Mouse (Mus musculus): ENCODE measurements at regions not wholly inside any gene's neighbourhood (a gene's known extent, or its start where the extent isn't known, plus 50 kb on each side); places are given as distances from the start of the nearest gene placed in this dataset.
"Not testable (repeated sequence)": the region's sequence is repeated elsewhere in the genome, so short reads cannot be mapped to it uniquely, and the experiment has no call there.

DNA sequence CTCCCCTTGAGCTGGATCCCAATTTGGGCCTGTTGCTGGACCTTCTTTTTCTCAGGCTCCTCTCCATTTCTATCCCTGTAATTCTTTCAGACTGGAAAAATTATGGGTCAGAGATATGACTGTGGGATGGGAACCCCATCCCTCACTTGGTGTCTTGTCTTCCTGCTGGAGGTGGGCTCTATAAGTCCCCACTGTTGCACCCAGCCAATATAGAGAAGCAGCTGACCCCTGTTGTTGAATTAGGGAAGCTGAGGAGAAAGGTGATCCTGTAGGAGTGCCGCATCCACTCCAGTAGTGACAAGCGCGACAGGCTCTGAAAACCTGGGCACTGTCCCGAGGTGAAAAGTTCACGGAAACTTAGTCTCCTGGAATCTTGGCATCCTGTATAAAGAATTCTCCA is 81.7 kb upstream of the Kcnj3 start:
- not testable (repeated sequence) for TF ChIP-seq GATA1 (IDR thresholded peaks at IDR 0.05; ENCODE audit: low read depth, low read length); ZC3H11A (IDR thresholded peaks at IDR 0.05; ENCODE audit: low read depth, low read length); SMC3 (IDR thresholded peaks at IDR 0.05; ENCODE audit: low read depth, low read length); CTCF (IDR thresholded peaks at IDR 0.05 in 2 of 3, conservative IDR thresholded peaks at IDR 0.05 in 1 of 3; ENCODE audit: control insufficient read depth in 1 of 3, insufficient read depth in 1 of 3, low read depth in 2 of 3, low read length in 3 of 3, poor library complexity in 1 of 3, severe bottlenecking in 1 of 3); MAZ (IDR thresholded peaks at IDR 0.05; ENCODE audit: low read depth, low read length); USF2 (IDR thresholded peaks at IDR 0.05; ENCODE audit: borderline replicate concordance in 1 of 2, insufficient read depth in 1 of 2, low read depth in 1 of 2, low read length in 2 of 2); POLR2A (IDR thresholded peaks at IDR 0.05; ENCODE audit: control insufficient read depth in 1 of 2, insufficient read depth in 1 of 2, low read depth in 1 of 2, low read length in 2 of 2, poor library complexity in 1 of 2); MEF2A (IDR thresholded peaks at IDR 0.05; ENCODE audit: extremely low read depth, insufficient replicate concordance, low read depth, low read length, poor library complexity, severe bottlenecking); USF1 (IDR thresholded peaks at IDR 0.05; ENCODE audit: low read depth, low read length); TAL1 (IDR thresholded peaks at IDR 0.05; ENCODE audit: low read length); BHLHE40 (IDR thresholded peaks at IDR 0.05; ENCODE audit: borderline replicate concordance, low read depth, low read length); POLR2AphosphoS2 (IDR thresholded peaks at IDR 0.05; ENCODE audit: low read length); JUND (IDR thresholded peaks at IDR 0.05; ENCODE audit: low read depth, low read length)

All from MEL (cell line).